Mouse (Mus musculus): ENCODE data around the gene Dmrtc1c2. TPM values are rescaled to one million over a fixed set of nuclear protein-coding genes. Genes with fewer than 3 reads are reported as not detected.
"Not testable (repeated sequence)": the region's sequence is repeated elsewhere in the genome, so short reads cannot be mapped to it uniquely, and the experiment has no call there.

Dmrtc1c2 gene
- not detected in 2 replicates for total RNA-seq (2017)

- not testable (repeated sequence) for ATAC-seq (replicated peaks in 1 of 2; ENCODE audit: insufficient read depth in 1 of 2, low FRiP score in 2 of 2, low TSS enrichment in 1 of 2, low read depth in 1 of 2, poor library complexity in 2 of 2, severe bottlenecking in 2 of 2)
Observed at GRCm38 (mm10) chrX:102854516-102854915, at the start of gene Dmrtc1c2. Gene Dmrtc1c2 (minus strand): TSS chrX:102854616.

GRCm38 (mm10) chrX:102867871-102868270 lies 13.5 kb upstream of the Dmrtc1c2 start, which contains the start of gene 1700031F05Rik:
Gene 1700031F05Rik (minus strand): TSS chrX:102867971.
- ATAC-seq (replicated peaks in 1 of 2; ENCODE audit: insufficient read depth in 1 of 2, low FRiP score in 2 of 2, low TSS enrichment in 1 of 2, low read depth in 1 of 2, poor library complexity in 2 of 2, severe bottlenecking in 2 of 2) = no peak

DNA sequence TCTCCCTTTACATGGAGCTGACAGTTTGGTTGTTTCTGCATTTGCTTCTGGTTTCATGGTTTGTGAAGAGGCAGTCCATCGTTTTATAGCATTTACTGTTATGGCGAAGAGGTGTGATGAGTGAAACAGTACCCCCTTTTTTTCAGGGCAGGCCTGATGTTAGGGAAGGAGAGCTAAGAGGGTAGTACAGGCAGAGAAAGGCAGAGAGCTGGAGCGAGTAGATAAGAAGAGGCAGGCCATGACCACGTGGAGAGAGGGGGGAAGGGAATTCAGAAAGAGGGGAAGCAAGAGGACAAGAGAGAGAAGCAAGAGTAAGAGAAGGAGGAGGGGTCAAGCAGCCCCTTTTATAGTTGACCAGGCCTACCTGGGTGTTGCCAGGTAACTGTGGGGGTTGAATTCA lies 42.1 kb downstream of the Dmrtc1c2 start:
- no peak for ATAC-seq (replicated peaks in 1 of 2; ENCODE audit: insufficient read depth in 1 of 2, low FRiP score in 2 of 2, low TSS enrichment in 1 of 2, low read depth in 1 of 2, poor library complexity in 2 of 2, severe bottlenecking in 2 of 2)

DNA sequence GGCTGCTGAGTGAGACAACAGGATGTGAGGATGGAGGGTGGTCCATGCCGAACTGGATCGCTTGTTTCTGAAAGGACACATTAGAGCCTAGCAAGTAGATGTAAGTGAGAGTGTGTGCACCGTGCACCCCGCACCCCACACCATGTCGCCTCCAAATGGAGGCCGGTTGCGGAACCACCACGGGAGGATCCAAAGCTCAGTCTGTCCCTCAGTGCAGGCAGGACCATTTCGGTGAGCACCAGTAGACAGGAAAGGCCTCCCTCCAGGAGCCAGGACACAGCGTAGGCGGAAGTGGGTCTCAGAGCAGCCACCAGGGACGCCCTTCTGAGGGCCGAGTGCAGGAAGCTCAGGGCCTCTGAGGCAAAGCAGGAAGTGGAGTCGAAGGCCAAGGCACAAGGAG lies 51.8 kb downstream of the Dmrtc1c2 start, which contains the start of gene Dmrtc1c1:
TSS of gene Dmrtc1c1 (plus strand) at position 301 of the 400 bp plus-strand sequence.
- not testable (repeated sequence) for ATAC-seq (replicated peaks in 1 of 2; ENCODE audit: insufficient read depth in 1 of 2, low FRiP score in 2 of 2, low TSS enrichment in 1 of 2, low read depth in 1 of 2, poor library complexity in 2 of 2, severe bottlenecking in 2 of 2)

Other genes with a start within 250 kb of the Dmrtc1c2 start
- gene Phka1, start 210.4 kb downstream of the Dmrtc1c2 start, total RNA-seq (2017) = 3.4 and 4.3 TPM in 2 replicates
- not detected in 2 replicates for gene Gm3880, start 167.6 kb downstream of the Dmrtc1c2 start, total RNA-seq (2017)
- not detected in 2 replicates for gene Gm9112, start 147.0 kb downstream of the Dmrtc1c2 start, total RNA-seq (2017)
- gene Dmrtc1b, start 146.8 kb downstream of the Dmrtc1c2 start, total RNA-seq (2017) = not detected in 2 replicates
- gene Dmrtc1c1, start 51.7 kb downstream of the Dmrtc1c2 start, total RNA-seq (2017) = not detected in 2 replicates
- gene 1700031F05Rik, start 13.4 kb upstream of the Dmrtc1c2 start, total RNA-seq (2017) = not detected in 2 replicates
- not detected in 2 replicates for gene Dmrtc1a, start 54.1 kb upstream of the Dmrtc1c2 start, total RNA-seq (2017)
- gene 1700011M02Rik, start 54.3 kb upstream of the Dmrtc1c2 start, total RNA-seq (2017) = not detected in 2 replicates
- not detected in 2 replicates for gene 1700018G05Rik, start 73.8 kb upstream of the Dmrtc1c2 start, total RNA-seq (2017)

Measured in hematopoietic stem cell, adult 5-6 weeks (primary cell).